Mouse (Mus musculus) adrenal gland, adult 18-20 months (tissue): ENCODE results near the gene Polr3h. TPM values are rescaled to one million over a fixed set of nuclear protein-coding genes. Genes with fewer than 3 reads are reported as not detected.

ENCODE experiments used
- DNase-seq, 2 experiments: peaks; one replicate each; pipeline ENCODE4 v3.0.0; 2021 to 2022; ENCODE audit warnings: low spot score in 2 of 2
- total RNA-seq, 2 experiments: library from RNA; stranded (reverse); gene quantifications; 1 replicate in 1 of 2; 2 replicates in 1 of 2; pipeline ENCODE4 v1.2.3; 2021

Gene Polr3h
- total RNA-seq, 2 experiments from 2014 or later = 16.2 to 19.9 TPM

DNA sequence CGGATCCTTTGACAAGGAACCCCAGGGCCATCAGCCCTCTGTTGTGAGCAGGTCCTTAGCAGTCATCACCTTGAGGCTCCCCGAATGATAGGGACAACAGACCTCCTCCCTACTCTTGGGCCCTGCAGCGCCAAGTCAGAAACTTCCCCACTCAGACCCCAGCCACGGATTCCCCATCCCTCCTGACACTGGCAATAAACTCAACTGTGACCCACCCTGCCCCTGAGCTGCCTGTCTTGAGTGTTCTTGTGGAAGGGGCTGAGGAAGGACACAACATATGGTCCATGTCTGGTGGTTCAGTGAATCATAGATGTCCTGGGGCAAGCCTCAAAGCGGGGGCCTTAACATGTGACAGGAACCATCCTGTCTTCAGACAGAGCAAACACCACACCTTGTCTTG lies 24.7 kb upstream of the Polr3h start:
- no peak for DNase-seq

DNA sequence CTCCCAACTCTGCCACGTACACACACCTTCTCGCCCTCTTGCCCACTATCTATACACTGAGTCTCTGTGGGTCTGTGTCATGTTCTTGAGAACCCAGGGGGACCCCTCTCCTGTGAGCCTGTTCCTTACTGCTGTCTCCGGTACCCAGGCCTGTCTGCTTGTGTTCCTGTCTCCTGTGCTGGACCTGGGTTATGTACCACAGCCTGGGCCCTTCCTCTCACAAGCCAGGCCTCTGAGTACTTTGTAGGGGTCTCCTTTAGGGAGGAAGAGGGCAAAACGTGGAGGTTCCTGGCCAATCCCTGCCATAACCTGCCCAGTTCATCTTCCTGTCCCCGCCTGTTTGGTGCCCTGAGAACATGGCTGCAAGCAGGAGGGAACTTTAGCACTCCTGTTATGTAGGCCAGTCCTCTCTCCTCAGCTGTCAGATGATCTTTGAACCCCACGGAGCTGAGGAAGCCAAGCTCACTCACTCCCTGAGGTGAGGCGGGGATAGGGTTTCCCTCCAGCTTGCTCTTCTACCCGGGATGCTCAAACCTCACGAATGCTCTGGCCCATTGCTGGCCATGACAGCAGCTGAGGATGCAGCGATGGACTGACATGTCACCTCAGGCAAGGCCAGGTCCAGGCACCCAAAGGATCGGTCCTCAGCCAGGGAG lies 23.6 kb upstream of the Polr3h start:
- DNase-seq = no peak

DNA sequence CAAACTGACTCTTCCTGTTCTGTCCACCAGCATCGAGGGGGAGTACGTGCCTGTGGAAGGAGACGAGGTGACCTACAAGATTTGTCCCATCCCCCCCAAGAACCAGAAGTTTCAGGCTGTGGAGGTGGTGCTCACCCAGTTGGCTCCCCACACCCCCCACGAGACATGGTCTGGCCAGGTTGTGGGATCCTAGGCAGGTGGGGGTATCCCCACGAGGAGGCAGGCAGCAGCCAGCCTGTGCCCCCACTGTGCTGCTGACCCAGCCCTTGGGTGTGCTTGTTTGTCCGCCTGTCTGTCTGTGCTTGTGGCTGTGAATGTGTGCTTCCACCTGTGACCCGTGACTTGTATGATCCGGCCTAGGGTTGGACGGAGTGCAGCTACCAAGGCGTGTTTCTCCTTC lies 23.0 kb upstream of the Polr3h start:
- DNase-seq = no peak

DNA sequence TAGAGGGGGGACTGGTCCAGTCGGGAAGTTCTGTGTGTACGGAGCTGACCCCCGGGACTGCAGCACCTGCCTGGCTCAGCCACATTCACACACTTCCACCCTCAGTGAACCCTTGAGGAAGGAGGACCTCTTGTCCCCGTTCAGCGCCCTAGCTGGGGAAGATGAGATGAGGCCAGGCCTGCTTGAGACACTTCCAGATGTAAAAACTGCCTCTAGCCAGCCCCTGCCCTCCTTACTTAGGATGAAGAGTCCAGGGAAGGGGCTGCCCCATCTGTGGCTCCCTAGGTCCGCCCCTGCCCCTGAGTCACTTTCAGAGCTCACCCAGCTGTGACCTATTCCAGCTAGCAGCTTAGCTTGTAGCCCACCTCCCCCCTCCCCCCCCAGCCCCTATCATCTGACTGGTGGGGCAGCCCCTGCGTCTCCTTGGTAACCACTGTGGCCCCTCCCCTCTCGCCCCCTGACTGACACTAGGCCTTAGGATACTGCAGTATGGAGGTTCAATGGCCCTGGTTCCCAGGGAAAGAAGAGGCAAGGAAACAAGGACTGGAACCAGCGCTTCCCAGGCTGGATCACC lies 17.2 kb upstream of the Polr3h start:
- DNase-seq = no peak

DNA sequence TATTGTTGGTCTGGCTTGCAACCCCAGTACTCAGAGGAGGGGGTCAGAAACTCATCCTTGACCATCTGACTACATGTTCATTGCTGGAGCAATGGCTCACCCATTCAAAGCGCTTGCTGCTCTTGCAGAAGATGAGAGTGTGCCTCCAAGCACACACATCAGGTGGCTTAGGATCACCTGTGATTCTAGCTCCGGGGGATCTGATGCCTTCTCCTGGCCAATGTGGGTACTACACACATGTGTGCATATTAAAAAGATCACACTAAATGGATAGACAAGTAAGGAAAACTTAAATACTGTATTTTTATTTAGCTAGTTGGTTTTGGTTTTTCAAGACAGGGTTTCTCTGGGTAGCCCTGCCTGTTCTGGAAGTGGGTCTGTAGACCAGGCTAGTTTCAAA lies 15.0 kb upstream of the Polr3h start:
- no peak for DNase-seq

DNA sequence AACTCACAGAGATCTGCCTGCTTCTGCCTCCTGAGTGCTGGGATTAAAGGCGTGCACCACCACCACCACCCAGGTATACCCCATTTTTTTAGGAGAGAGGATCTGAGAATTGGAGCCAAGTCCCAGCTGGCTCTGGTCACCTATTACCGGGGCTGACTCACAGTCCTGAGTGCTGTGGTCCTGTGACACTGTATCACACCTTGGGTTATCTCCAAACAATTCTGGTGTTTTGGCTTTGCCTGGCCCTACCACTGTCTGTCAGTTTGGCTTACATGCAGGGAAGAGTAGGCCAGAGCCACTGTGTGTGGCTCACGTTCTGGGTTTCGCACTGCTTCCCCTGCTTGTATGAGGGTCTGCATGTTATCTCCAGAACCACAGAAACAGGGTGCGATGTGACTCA lies 14.2 kb upstream of the Polr3h start:
- DNase-seq = no peak

DNA sequence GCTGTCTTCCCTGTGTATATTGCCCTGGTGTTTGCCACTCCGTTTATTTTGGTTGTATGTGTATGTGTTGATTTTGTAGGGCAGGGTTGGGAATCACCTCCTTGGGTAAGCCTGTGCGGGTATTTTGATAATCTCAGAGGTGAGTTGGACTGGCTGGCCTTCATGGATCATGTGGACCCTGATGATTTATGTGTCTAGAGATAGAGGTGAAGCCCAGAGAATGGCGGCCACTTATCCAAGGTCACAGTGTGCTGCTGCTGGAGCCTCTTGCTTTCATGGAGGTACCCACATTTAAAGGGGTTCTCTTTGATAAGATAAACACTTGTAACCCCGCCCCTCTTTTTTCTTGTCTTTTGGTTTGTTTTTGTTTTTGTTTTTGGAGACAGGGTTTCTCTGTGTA lies 13.7 kb upstream of the Polr3h start:
- no peak for DNase-seq

DNA sequence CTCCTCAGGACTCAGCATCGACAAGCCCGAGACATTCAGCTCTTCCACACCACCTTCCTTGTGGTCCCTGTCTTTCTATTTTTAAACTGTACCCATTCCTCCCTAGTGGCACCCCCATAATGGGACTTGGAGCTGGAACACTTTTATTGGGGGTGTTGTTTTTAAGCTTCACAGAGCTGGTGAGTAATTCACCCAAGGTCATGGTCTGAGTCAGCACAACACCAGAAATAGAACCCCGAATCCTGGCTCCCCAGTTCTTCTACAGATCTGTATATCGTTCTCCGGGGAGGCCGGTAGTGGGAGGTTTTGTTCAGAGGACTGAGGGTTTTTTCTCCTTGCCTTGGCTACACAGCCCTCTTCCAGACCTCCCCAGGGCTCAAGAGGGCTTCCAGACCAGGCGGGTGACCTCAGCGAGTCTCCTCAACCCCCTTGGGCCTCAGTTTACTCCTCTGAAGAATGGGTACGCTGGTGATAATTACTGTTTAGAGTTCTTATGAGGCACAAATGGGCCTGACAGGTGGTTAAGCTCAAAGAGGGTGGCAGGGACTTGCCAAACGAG lies 13.2 kb upstream of the Polr3h start:
- DNase-seq = peak in 1 of 2 experiments; percentile 29

DNA sequence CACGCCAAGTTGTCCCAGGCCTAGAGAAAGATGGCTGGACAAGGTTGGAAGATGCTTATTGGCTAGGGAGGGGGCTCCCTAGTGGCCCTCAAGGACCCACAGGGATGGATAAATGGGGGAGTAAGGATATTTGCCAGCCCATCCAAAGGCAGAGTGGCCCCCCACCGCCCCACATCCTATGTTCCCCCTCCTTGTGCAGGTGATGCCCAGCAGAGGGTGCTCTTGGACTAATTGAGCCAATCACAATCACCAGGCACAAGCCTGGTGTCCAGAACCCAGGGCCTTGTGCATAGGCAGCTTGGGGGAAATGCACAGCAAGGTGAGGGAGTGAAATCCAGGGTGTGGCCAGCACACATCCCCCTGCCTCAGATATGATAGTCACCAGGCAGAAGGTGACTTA lies 12.2 kb upstream of the Polr3h start:
- DNase-seq = peak; percentile 49 to 56

DNA sequence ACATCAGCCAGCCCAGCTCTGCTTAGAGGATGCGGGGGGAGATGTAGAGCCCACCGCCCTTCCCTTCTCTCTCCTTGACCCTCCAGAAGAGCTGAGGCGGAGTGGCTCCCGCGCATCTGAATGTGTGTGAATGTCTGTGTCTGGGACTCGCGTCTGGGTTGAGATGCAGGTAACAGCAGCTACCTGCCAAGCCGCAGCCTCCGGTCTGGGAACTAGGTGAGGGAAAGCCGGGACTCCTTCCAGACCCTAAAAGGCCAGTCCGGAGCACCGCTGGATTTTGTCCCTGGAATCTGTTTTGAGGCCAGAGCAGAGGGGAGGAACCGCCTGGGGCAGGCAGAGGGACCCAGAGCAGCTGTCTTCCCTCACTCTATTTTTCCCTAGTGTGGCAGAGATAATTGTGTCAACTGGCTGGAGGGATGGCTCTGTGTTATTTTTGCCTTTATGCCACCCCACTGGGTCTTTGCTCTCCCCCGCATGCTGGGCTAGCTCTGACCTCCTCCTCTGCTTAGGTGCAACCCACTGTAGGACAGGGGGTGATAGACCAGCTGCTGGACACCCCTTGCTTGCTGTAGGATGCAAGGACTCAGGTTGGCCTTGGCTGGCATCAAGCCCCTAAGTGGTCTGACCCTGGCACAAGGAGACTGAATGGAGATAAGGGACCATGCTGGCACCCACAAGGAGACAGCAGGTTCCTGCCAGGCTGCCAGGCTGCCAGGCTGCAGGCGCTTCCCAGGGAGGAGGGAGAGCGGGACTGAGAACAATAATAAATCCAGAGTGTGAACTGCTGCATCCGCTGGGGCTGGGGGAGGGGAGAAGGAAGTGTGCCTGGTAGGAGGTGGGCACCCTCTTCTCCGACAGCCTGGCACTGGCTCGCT lies 11.3 kb upstream of the Polr3h start:
- peak in 1 of 2 experiments; percentile 34 for DNase-seq

DNA sequence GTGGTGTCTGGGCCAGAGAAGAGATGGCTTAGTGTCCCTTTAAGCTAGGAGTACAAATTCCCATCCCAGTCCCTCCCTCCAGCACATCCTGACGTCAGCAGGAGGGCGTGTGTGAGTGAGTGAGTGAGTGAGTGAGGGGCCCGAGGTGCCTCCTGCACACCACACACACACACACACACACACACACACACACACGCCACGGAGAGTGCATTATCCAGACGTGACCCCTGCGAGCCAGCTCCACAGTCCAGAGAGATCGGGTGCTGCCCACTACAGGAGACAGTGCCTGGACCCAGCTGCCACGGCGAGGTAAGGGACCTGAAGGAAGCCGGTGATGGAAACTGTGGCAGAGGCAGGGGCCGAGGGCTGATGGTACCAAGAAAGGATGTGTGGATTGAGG lies 10.6 kb upstream of the Polr3h start, which contains the start of gene Csdc2:
Csdc2 (plus strand) TSS at position 81 of the 400 bp plus-strand sequence.
- peak in 1 of 2 experiments; percentile 42 for DNase-seq

DNA sequence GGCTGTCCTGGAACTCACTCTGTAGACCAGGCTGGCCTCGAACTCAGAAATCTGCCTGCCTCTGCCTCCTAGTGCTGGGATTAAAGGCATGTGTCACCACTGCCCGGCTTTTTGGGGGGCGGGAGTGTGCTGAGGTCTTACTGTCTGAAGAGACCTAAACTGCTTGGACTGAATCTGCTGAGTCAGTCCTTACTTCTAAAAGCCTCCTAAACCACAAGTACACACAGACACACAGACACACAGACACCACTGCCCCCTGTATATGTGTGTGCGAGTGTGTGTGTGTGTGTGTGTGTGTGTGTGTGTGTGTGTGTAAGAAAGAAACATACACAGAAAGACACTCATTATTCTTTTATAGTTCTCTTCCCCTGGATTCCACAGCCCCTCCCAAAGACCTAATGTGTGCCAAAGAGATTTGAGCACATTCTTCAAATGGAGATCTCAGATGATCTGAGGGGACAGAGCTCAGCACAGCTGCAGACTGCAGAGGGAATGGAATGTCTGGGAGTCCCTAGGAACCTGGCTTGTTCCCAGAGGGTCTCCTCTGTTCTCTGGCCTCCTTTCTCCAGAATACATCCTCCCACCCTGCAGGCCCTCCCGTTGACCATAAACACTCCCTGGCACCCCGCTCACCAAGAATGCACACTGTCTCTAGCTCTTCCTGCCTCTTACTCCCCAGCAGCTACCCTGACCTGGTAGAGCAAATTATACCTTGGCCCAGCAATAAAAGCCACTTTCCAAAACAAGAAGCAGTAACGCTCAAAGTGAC lies 10.0 kb upstream of the Polr3h start:
- DNase-seq = no peak

DNA sequence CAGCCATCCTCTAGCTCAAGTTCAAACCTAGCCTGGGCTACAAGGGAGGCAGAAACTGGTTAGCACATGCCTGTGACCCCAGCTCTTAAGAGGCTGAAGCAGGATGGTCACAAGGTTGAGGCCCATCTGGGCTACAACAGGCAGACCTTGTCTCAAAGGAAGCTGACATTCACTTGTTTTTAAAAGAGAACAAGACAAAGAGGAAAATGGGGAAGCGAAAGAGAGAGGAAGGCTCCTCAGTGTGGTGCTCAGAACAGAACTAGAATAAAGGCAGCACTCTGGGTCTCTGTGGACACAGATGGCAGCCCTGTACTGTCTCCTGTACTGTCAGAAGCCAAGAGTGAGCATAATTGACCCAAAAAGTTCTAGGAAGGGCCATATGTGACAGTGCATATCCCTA lies 7.9 kb upstream of the Polr3h start:
- no peak for DNase-seq

DNA sequence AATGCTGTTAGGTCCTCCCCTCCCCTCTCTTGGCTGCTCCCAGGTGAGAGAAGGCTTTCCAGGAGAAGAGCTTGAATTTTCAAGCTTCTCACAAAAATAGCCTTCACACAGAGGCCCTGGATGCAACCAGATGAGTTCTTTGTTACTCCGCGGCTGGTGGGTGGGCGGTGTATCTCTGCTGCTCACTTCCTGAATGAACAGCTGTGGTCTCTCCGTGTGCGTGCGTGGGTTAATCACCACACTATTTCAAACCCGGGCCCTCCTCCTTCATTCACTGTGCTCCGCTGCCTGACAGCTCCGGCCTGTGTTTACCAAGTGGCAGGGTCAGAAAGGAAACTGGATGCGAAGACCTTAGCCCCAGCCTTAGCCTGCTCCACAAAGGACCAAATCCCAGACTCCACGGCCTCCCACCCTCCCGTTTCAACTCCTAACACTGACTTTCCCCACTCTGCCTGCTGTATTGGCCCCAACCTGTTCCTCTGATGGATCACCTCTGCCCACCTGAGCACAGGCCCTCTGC lies 7.0 kb upstream of the Polr3h start:
- DNase-seq = no peak

DNA sequence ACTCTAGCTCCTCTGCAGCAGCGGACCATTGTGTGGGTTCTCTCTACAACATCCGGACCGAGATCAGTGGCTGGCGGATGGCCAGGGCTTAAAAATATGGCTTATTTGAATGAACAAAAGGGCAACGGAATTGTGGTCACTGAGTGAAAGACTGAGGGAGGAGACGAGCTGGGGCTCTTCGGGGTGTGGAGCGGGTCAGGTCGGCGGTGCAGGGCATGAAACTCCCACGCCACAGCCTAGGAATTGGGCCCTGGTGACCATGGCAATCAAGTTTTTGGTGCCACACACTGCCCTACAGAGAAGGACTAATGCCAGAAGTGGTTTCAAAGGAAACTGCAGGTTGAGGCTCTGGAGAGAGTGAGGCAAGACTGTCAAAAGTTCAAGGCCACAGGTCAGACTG lies 2.2 kb upstream of the Polr3h start:
- peak; percentile 29 to 48 for DNase-seq

DNA sequence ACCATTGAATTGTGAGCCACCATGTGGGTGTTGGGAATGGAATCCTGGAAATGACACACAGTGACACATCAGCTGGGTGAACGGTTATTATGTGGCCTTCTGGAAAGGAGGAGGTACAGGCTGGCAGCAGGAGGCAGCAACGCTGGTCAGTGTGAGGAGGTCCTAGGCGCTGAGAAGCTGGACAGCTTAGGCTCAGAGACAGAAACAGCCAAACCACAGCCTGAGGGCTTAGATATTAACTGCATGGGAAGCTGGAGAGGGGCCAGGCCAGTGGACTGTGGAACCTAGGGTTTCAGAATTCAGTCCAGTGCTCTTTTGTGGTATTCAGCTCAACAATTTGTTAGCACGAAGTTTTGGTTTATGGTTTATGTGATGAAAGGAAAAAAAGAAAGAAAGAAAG lies 1.7 kb upstream of the Polr3h start:
- DNase-seq = peak in 1 of 2 experiments; percentile 35

DNA sequence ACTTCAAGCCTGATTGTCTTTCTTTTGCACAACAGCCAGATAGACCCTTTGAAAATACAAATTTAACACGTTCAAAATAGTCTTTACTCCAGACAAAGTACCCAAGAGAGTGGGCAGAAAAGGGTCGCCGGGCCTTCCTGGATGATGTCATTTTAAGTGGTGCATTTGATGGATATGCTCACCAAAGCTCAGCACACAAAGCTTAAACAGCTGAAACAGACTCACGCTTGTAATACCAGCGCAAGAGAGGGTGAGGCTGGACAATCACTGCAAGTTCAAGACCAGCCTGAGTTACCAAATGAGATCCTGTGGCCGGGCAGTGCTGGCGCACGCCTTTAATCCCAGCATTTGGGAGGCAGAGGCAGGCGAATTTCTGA lies 394 bp upstream of the Polr3h start:
- no peak for DNase-seq

DNA sequence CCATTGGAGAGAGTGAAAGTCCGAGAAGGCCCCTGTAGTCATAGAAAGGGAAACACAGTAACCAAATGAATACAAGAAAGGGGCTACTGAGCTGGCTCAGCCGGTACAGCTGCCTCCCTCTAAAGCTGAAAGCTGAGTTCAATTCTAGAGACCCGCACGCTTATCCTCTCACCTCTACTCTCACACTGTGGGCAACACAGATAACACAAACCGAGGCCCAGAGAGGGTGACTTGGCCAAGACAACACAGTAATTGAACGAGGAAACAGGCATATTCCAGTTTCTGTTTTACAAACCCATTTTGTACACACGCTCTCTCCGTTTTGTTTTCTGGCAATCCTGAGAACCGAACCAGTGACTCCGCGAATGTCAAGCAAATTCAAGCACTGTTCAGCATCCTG lies 1.1 kb downstream of the Polr3h start:
- no peak for DNase-seq

DNA sequence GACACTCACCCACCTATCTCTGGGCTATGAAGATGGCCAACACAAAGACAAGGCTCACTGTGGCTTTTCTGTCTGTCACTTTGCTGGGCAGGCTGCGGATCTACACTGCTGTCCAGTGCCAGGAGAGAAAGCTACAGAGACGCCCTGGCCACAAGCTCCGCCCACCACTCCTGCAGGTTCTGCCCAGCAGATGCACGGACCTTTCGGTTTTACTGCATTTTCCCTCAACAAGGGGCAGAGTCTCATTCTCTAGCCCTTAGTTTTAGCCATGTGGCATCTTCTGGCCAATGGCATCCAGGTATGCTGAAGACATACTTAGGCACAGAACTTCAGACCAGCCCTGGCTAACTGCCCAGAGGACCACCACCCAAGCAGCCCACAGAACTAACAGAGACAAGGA lies 4.8 kb downstream of the Polr3h start:
- DNase-seq = no peak

DNA sequence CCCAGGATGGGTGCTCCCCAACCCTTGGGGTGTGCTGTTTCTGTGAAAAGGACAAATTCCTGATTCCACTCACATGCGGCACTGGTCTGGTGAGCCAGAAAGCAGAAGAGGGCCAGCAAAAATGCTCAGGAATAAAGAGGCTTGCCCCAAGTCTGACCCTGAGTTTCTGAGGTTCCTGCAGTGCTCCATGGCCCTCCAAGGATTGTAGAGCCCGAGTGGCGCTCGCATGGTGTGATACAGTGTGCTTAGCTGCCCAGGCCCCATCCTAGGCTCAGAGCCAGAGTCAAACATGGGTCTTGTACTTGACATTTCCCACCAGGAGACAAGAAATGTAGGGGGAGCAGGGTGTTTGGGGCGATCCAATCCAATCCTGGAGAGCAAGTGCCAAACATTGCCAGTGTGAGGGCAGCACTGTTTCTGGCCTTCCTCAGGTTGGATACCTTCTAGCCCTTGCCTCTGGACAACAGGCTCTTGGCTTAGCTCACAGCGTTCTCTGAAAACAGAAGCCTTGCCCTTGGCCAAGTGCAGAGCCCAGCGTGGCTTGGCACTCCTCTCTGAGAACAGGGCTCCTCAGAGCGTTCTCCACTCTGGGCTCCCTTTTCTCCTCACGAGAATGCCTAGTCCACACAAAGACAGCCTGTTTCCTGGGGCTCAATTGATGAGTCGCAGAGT lies 5.4 kb downstream of the Polr3h start:
- no peak for DNase-seq
